Mouse (Mus musculus) intestine, embryonic 14.5 days (tissue): Measurements from ENCODE around the gene Ppp1r9a. TPM values are rescaled to one million over a fixed set of nuclear protein-coding genes. Genes with fewer than 3 reads are reported as not detected.
"Not testable (repeated sequence)": the region's sequence is repeated elsewhere in the genome, so short reads cannot be mapped to it uniquely, and the experiment has no call there.

Experiments used
- ATAC-seq: fragments of 200-750 bp; cut with Nextera tagmentation; replicated peaks from 2 replicates; pipeline ENCODE4 v1.8.0; 2017; ENCODE audit warnings: low read depth, moderate number of reproducible peaks, moderate TSS enrichment, moderate library complexity; ENCODE audit not compliant: low FRiP score, low TSS enrichment
- DNase-seq: peaks from one replicate; pipeline ENCODE4 v3.0.0-alpha.2; 2018; ENCODE audit warnings: low spot score
- H3K27ac ChIP-seq: fragments of 300-500 bp; sonication (generic); 2 replicates; pipeline ENCODE4 v1.5.1; 2014; ENCODE audit warnings: low read depth, mild to moderate bottlenecking, control low read depth
- H3K27me3 ChIP-seq: fragments of 300-500 bp; sonication (generic); replicated peaks from 2 replicates; pipeline ENCODE4 v1.6.1; 2014; ENCODE audit warnings: low read length, control low read depth; ENCODE audit not compliant: control insufficient read depth, insufficient read depth
- H3K36me3 ChIP-seq: fragments of 300-500 bp; sonication (generic); 2 replicates; pipeline ENCODE4 v1.6.1; 2014; ENCODE audit warnings: low read length, control low read depth; ENCODE audit not compliant: control insufficient read depth, insufficient read depth
- H3K4me1 ChIP-seq: fragments of 300-500 bp; sonication (generic); replicated peaks from 2 replicates; pipeline ENCODE4 v1.6.1; 2014; ENCODE audit warnings: low read length, control low read depth, mixed read lengths; ENCODE audit not compliant: control insufficient read depth, insufficient read depth
- H3K4me2 ChIP-seq: fragments of 300-500 bp; sonication (generic); 2 replicates; pipeline ENCODE4 v1.6.1; 2014; ENCODE audit warnings: low read length
- H3K4me3 ChIP-seq: fragments of 300-500 bp; sonication (generic); 2 replicates; pipeline ENCODE4 v1.5.1; 2014; ENCODE audit warnings: low read depth, low read length, control low read depth, mixed read lengths
- H3K9ac ChIP-seq: fragments of 300-500 bp; sonication (generic); 2 replicates; pipeline ENCODE4 v1.6.1; 2014; ENCODE audit warnings: mild to moderate bottlenecking, low read length
- H3K9me3 ChIP-seq: fragments of 300-500 bp; sonication (generic); 2 replicates; pipeline ENCODE4 v1.6.1; 2016; ENCODE audit warnings: low read length, control low read depth; ENCODE audit not compliant: control insufficient read depth
- WGBS: fragments of 180-500 bp; shearing (Covaris S2); extraction: QIAGEN DNeasy Blood & Tissue Kit; methylation state at CpG from one replicate; pipeline ENCODE4 v1.1.7; 2014; 5-methylcytosine and 5-hydroxymethylcytosine counted together
- polyA plus RNA-seq: library from polyadenylated mRNA; unstranded; fragments of >200 nt; fragmentation: Nextera tagmentation; extraction: Ambion mirVana; gene quantifications from 2 replicates; pipeline ENCODE4 v1.2.1, GENCODE M21; 2014

Gene Ppp1r9a
- 22.7 and 23.7 TPM in 2 replicates for polyA plus RNA-seq

- Histone ChIP-seq H3K9me3 (no peaks in the 10 kb centered on the region), H3K4me3 (peak within 1 kb of the TSS; percentile 83), H3K9ac (peak within 1 kb of the TSS; percentile 93), H3K27ac (peak within 1 kb of the TSS; percentile 89), H3K4me2 (peak within 1 kb of the TSS; percentile 79), H3K4me1 (peaks cover 7% of the 10 kb centered on the region; the same call in 1 of the 2 replicates), H3K36me3 (no peaks in the 10 kb centered on the region), H3K27me3 (no peaks in the 10 kb centered on the region)
- WGBS = 1% methylated on average over 42 of the region's 49 CpGs
- DNase-seq (peak; percentile 83), ATAC-seq (peak; percentile 80)
These were observed at the start of gene Ppp1r9a for GRCm38 (mm10) chr6:4902674-4903324. Gene Ppp1r9a (plus strand): TSS chr6:4902917.

GRCm38 (mm10) chr6:4855236-4855635 is 47.5 kb upstream of the Ppp1r9a start:
- no peak for DNase-seq
- Histone ChIP-seq H3K9me3 (no peaks in the 10 kb centered on the region), H3K27ac (no peak overlapping the region), H3K36me3 (no peaks in the 10 kb centered on the region), H3K4me3 (no peak overlapping the region), H3K4me2 (no peak overlapping the region), H3K9ac (no peak overlapping the region), H3K4me1 (no peaks in the 10 kb centered on the region), H3K27me3 (no peaks in the 10 kb centered on the region)
- WGBS = 77% methylated on average over 10 of the region's 10 CpGs
- ATAC-seq = no peak

GRCm38 (mm10) chr6:4856919-4857318 is 45.8 kb upstream of the Ppp1r9a start:
- ATAC-seq (no peak), DNase-seq (no peak)
- Histone ChIP-seq H3K4me3 (no peak overlapping the region), H3K36me3 (no peaks in the 10 kb centered on the region), H3K4me2 (no peak overlapping the region), H3K27me3 (no peaks in the 10 kb centered on the region), H3K9me3 (no peaks in the 10 kb centered on the region), H3K27ac (no peak overlapping the region), H3K4me1 (no peaks in the 10 kb centered on the region), H3K9ac (no peak overlapping the region)
- 94% methylated on average over 11 of the region's 11 CpGs for WGBS

GRCm38 (mm10) chr6:4884316-4884715 is 18.4 kb upstream of the Ppp1r9a start:
- Histone ChIP-seq H3K9me3 (no peaks in the 10 kb centered on the region), H3K9ac (no peak overlapping the region), H3K27ac (no peak overlapping the region), H3K27me3 (no peaks in the 10 kb centered on the region), H3K36me3 (no peaks in the 10 kb centered on the region), H3K4me2 (no peak overlapping the region), H3K4me1 (no peaks in the 10 kb centered on the region), H3K4me3 (no peak overlapping the region)
- WGBS = 66% methylated on average over 3 of the region's 3 CpGs
- DNase-seq (no peak), ATAC-seq (no peak)

- 76% methylated on average over 9 of the region's 9 CpGs for whole genome bisulfite sequencing
These were observed 13.2 kb upstream of the Ppp1r9a start for GRCm38 (mm10) chr6:4889544-4889943.

GRCm38 (mm10) chr6:4892417-4892816 is 10.3 kb upstream of the Ppp1r9a start:
- DNase-seq (no peak), ATAC-seq (no peak)
- no peak overlapping the region for H3K9ac ChIP-seq
- H3K27ac ChIP-seq = no peak overlapping the region
- no peak overlapping the region for H3K4me3 ChIP-seq
- H3K36me3 ChIP-seq = no peaks in the 10 kb centered on the region
- no peaks in the 10 kb centered on the region for H3K4me1 ChIP-seq
- H3K27me3 ChIP-seq = no peaks in the 10 kb centered on the region
- H3K4me2 ChIP-seq = no peak overlapping the region
- WGBS = 50% methylated on average over 11 of the region's 11 CpGs
- no peaks in the 10 kb centered on the region for H3K9me3 ChIP-seq

More at GRCm38 (mm10) chr6:4889544-4889943, 13.2 kb upstream of the Ppp1r9a start:
- Histone ChIP-seq H3K9me3 (no peaks in the 10 kb centered on the region), H3K27me3 (no peaks in the 10 kb centered on the region), H3K4me1 (no peaks in the 10 kb centered on the region), H3K9ac (no peak overlapping the region), H3K4me2 (no peak overlapping the region), H3K4me3 (no peak overlapping the region), H3K36me3 (no peaks in the 10 kb centered on the region), H3K27ac (no peak overlapping the region)
- ATAC-seq (no peak), DNase-seq (no peak)

- 57% methylated on average over 12 of the region's 12 CpGs for WGBS
- not testable (repeated sequence) for H3K4me1 ChIP-seq, H3K4me3 ChIP-seq, H3K9ac ChIP-seq, H3K27me3 ChIP-seq, DNase-seq, ATAC-seq, H3K9me3 ChIP-seq, H3K36me3 ChIP-seq, H3K27ac ChIP-seq, H3K4me2 ChIP-seq
These were observed 9.4 kb upstream of the Ppp1r9a start for GRCm38 (mm10) chr6:4893312-4893711.

GRCm38 (mm10) chr6:4899906-4900305 is 2.8 kb upstream of the Ppp1r9a start:
- no peak overlapping the region for H3K4me2 ChIP-seq
- ATAC-seq (no peak), DNase-seq (no peak)
- H3K4me3 ChIP-seq = no peak overlapping the region
- WGBS = 81% methylated on average over 6 of the region's 6 CpGs
- no peaks in the 10 kb centered on the region for H3K27me3 ChIP-seq
- no peak overlapping the region for H3K9ac ChIP-seq
- no peaks in the 10 kb centered on the region for H3K36me3 ChIP-seq
- H3K27ac ChIP-seq = no peak overlapping the region
- peaks cover 7% of the 10 kb centered on the region; the same call in 1 of the 2 replicates for H3K4me1 ChIP-seq
- H3K9me3 ChIP-seq = no peaks in the 10 kb centered on the region
